Mouse (Mus musculus) v-Abl transformed pro-B cells (cell line): ENCODE results near the gene Prpf19.

Experiments used
- in situ Hi-C, 2 experiments: fragments of 400-800 bp; cut with MboI; formaldehyde crosslinking; loops; one replicate each; pipeline ENCODE4 v1.15.1; 2025; ENCODE audit not compliant: unreplicated experiment in 2 of 2

Gene Prpf19

DNA sequence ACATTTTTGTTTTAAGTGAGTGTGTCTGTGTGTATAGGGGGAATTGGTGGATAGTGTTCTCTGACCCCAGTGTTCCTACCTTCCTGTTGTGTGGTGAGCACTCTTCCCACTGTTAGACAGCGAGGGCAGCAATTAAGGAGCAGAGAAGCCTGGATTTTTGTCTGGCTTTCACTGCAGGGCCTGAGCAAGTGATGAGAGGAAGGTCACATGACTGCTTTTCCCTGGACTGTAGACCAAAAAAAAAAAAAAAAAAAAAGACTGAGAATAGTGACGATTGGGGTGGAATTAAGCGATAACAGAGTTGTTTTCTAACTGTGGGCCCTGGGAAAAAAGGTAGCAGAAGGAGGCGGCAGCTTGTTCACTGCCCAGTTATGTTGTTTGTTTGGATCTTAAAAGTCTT lies 31.6 kb downstream of the Prpf19 start:
- in situ Hi-C loops = no loop called here

DNA sequence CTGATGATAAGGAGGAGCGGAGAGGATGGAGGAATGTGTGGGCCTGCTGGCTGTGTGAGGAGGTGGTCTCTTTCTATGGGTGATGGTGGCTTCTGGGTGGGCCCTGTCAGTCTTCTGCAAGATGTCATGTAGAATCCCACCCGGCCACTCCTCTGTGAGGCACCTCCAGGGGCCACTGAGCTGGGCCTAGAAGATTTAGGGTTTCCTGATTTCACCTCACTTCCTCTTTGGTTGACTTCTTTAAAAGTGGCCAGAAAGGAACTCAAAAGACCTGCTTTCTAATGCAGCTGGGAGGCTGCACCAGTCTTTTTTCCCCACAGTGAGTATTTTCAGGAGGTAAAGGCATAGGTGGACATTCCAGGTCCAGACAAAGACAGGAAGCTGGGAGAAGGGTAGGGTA lies 35.6 kb downstream of the Prpf19 start:
- in situ Hi-C loops = no loop called here

- in situ Hi-C loops = no loop called here
Observed at GRCm38 (mm10) chr19:10935029-10935428, 40.0 kb downstream of the Prpf19 start.

- in situ Hi-C loops = no loop called here
Observed at GRCm38 (mm10) chr19:10936077-10936476, 41.0 kb downstream of the Prpf19 start.

GRCm38 (mm10) chr19:10937110-10937563 lies 42.1 kb downstream of the Prpf19 start, which contains the start of gene Ptgdr2:
Gene Ptgdr2, plus strand, starts transcription at chr19:10937160.
- in situ Hi-C loops = no loop called here

GRCm38 (mm10) chr19:10938771-10939170 lies 43.7 kb downstream of the Prpf19 start:
- in situ Hi-C loops = no loop called here

DNA sequence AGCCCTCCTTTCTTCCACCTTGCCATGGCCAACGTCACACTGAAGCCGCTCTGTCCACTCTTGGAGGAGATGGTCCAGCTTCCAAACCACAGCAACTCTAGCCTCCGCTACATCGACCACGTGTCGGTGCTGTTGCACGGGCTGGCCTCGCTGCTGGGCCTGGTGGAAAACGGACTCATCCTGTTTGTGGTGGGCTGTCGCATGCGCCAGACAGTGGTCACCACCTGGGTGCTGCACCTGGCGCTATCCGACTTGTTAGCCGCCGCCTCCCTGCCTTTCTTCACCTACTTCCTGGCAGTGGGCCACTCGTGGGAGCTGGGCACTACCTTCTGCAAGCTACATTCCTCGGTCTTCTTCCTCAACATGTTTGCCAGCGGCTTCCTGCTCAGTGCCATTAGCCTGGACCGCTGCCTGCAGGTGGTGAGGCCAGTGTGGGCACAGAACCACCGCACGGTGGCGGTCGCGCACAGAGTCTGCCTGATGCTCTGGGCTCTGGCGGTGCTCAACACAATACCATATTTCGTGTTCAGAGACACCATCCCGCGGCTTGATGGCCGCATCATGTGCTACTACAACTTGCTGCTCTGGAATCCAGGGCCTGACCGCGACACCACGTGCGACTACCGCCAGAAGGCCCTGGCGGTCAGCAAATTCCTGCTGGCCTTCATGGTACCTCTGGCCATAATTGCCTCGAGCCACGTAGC lies 45.2 kb downstream of the Prpf19 start:
- in situ Hi-C loops = no loop called here

- in situ Hi-C loops = no loop called here
Observed at GRCm38 (mm10) chr19:10940801-10941457, 45.9 kb downstream of the Prpf19 start.

- in situ Hi-C loops = no loop called here
Observed at GRCm38 (mm10) chr19:10943955-10944354, 48.9 kb downstream of the Prpf19 start.

GRCm38 (mm10) chr19:10946506-10946905 lies 51.5 kb downstream of the Prpf19 start:
- in situ Hi-C loops = no loop called here

GRCm38 (mm10) chr19:10947219-10947618 lies 52.2 kb downstream of the Prpf19 start:
- in situ Hi-C loops = no loop called here

DNA sequence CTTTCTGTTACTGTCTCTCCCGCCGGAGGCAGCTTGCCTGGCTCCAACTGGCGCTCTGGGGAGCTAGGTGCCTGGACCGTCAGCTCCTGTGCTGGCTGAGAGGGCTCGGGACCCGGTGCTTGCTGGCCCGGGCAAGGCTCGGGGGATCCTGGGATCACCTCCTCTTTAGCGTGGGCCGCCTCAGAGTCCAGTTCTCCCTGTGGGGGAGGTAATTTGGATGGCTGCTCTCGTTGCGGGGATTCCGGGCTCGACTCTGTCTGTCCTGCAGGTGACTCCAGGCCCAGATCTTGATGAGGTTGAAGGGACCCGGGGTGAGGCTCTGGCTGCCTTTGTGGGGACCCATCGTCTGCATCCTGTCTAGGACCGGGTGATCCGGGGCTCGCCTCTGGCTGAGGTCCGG lies 53.4 kb downstream of the Prpf19 start:
- in situ Hi-C loops = no loop called here

DNA sequence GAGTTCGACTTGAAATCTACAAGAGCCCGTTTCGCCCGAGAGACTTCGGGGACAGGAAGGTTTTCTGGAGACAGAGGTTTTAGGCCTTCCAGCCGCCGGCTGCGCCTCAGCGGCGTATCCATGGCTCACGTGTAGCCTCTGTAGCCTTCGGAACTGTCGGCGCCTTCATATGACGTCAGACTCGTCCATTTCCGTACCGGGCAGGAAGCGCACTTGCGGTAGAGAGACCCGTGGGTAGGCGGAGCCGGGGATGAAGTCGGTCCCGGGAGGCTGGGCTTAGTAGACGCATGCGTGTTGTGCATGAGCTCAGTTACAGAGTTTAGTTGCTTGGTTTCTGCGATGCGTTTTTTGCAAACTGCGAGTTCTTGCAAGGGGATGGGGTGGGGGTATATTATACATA lies 54.1 kb downstream of the Prpf19 start, which contains the start of gene Ccdc86:
Ccdc86 (minus strand) TSS at position 155 of the 400 bp plus-strand sequence.
- in situ Hi-C loops = no loop called here

DNA sequence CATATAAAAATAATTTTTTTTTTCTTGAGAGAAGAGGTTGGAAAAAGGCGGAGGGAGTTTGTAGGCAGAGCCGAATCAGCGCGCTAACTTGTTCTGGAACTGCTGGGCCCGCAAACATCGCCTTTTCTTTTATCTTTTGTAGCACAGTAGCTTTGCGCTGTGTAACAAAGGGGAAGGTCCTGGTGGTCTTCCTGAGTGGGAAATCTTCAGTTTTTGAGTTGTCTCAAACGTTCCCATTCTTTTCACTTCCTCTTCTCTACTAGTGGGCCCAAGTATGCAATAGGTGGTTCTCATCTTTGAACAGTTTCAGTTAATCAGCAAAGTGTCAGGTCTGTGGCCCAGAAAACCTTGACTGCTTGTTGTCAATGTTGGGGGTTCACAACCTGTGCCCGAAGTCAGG lies 54.5 kb downstream of the Prpf19 start:
- in situ Hi-C loops = no loop called here

- in situ Hi-C loops = no loop called here
Observed at GRCm38 (mm10) chr19:10952021-10952939, 57.2 kb downstream of the Prpf19 start.
